Mouse (Mus musculus): Measurements from ENCODE around the gene Iqsec3.

DNA sequence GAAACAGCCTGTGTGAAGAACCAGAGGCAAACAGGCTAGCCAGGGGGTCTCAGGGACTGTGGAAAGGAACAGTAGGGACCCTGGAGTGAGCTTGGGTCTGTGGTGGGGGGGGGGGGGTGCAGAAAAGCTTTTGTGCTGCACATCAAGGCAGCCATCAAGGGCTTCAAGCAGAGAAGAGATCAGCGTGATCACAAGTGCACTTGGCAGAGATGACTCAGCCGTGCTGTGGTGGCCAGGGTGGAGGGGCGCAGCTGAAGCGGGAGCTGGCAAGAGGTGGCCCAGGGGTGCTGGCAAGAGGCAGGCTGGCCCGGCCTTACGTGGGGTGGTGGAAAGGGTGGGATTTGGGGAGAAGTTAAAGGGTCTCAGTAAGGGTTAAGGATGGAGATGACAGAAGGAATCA is 48.6 kb downstream of the Iqsec3 start:
- no peak for TF ChIP-seq CTCF (IDR thresholded peaks at IDR 0.05; ENCODE audit: control insufficient read depth, insufficient read depth, insufficient read length)
- no peak for TF ChIP-seq MAX (IDR thresholded peaks at IDR 0.05)
- no peak for TF ChIP-seq USF1 (IDR thresholded peaks at IDR 0.05; ENCODE audit: low read depth)
- TF ChIP-seq CEBPB (IDR thresholded peaks at IDR 0.05; ENCODE audit: low read depth) = no peak

All from C2C12 (cell line).